Mouse (Mus musculus) forebrain, embryonic 10.5 days (tissue): ENCODE measurements at regions not wholly inside any gene's neighbourhood (a gene's known extent, or its start where the extent isn't known, plus 50 kb on each side); places are given as distances from the start of the nearest gene placed in this dataset.
A peak's percentile ranks its signal among the peaks of the same experiment; 100 is the strongest.

Experiments used
- DNase-seq: peaks from one replicate; pipeline ENCODE4 v3.0.0-alpha.2; 2017; ENCODE audit warnings: low spot score; ENCODE audit errors: extremely low spot score
- H3K27ac ChIP-seq: fragments of 300-500 bp; sonication (generic); 2 replicates; pipeline ENCODE4 v1.5.1; 2016; ENCODE audit warnings: mild to moderate bottlenecking
- H3K27me3 ChIP-seq: fragments of 300-500 bp; sonication (generic); 2 replicates; pipeline ENCODE4 v1.6.1; 2016; ENCODE audit warnings: mild to moderate bottlenecking; ENCODE audit not compliant: poor library complexity, severe bottlenecking
- H3K36me3 ChIP-seq: fragments of 300-500 bp; sonication (generic); replicated peaks from 2 replicates; pipeline ENCODE4 v1.6.1; 2016; ENCODE audit warnings: mild to moderate bottlenecking, moderate library complexity
- H3K4me1 ChIP-seq: fragments of 300-500 bp; sonication (generic); 2 replicates; pipeline ENCODE4 v1.6.1; 2016
- H3K4me3 ChIP-seq: fragments of 300-500 bp; sonication (generic); 2 replicates; pipeline ENCODE4 v1.5.1; 2016; ENCODE audit warnings: mild to moderate bottlenecking, moderate library complexity
- H3K9me3 ChIP-seq: fragments of 300-500 bp; sonication (generic); 2 replicates; pipeline ENCODE4 v1.6.1; 2016; ENCODE audit warnings: mild to moderate bottlenecking, moderate library complexity
- WGBS: fragments of 180-500 bp; shearing (Covaris S2); methylation state at CpG from one replicate; pipeline ENCODE4 v1.1.7; 2016; 5-methylcytosine and 5-hydroxymethylcytosine counted together

GRCm38 (mm10) chr3:10697698-10698452, 362.4 kb upstream of the Gm38303 start:
- no peak overlapping the region for H3K4me3 ChIP-seq
- no peaks in the 10 kb centered on the region for H3K27me3 ChIP-seq
- H3K4me1 ChIP-seq: peaks cover 8% of the 10 kb centered on the region; the same call in 1 of the 2 replicates
- WGBS: 80% methylated on average over 7 of the region's 7 CpGs
- H3K27ac ChIP-seq: no peak overlapping the region
- H3K9me3 ChIP-seq: no peaks in the 10 kb centered on the region
- no peaks in the 10 kb centered on the region for H3K36me3 ChIP-seq
- no peak for DNase-seq

- no peak overlapping the region for H3K4me3 ChIP-seq
- 63% methylated on average over 4 of the region's 4 CpGs for WGBS
These were observed 350.0 kb upstream of the Gm38303 start for GRCm38 (mm10) chr3:10685501-10685951.

DNA sequence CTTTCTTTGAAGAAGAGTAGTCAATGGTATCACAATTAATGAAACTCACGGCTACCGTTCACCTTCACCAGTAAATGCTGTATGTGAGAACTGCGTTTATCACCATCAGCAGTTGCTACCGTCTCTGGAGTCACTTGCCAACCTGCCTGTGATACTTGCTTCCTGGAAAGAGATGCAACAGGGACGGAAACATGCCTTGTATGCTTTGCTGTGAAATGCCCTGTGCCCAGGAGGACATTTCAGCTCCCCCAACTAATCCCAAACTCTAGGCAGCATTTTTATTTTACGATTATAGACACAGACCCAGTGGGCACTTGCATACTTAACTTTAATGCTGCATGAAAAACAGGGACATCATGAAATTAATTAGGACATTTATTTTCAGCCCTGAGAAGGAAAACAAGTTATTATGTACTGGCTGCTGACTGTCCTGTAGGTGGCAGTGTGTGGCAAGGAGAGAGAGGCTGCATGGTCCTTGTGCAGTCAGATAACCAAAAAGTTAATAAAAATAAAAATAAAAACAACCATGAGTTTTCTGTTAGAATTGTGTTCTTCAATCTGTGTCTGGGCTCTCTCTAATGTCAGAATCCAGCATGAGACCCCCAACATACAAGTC, 349.5 kb upstream of the Gm38303 start:
- Histone ChIP-seq H3K36me3 (no peaks in the 10 kb centered on the region), H3K4me1 (peaks cover 13% of the 10 kb centered on the region), H3K9me3 (no peaks in the 10 kb centered on the region), H3K27ac (no peak overlapping the region), H3K4me3 (no peak overlapping the region), H3K27me3 (no peaks in the 10 kb centered on the region)
- DNase-seq: peak; percentile 30
- WGBS: 70% methylated on average over 6 of the region's 6 CpGs

More at GRCm38 (mm10) chr3:10685501-10685951, 350.0 kb upstream of the Gm38303 start:
- Histone ChIP-seq H3K27ac (no peak overlapping the region), H3K36me3 (no peaks in the 10 kb centered on the region), H3K4me1 (peaks cover 13% of the 10 kb centered on the region), H3K27me3 (no peaks in the 10 kb centered on the region), H3K9me3 (no peaks in the 10 kb centered on the region)
- no peak for DNase-seq

GRCm38 (mm10) chr3:10681938-10682337, 346.5 kb upstream of the Gm38303 start:
- Histone ChIP-seq H3K9me3 (no peaks in the 10 kb centered on the region), H3K4me3 (no peak overlapping the region), H3K36me3 (no peaks in the 10 kb centered on the region), H3K27ac (no peak overlapping the region), H3K4me1 (peaks cover 13% of the 10 kb centered on the region), H3K27me3 (no peaks in the 10 kb centered on the region)
- no peak for DNase-seq

DNA sequence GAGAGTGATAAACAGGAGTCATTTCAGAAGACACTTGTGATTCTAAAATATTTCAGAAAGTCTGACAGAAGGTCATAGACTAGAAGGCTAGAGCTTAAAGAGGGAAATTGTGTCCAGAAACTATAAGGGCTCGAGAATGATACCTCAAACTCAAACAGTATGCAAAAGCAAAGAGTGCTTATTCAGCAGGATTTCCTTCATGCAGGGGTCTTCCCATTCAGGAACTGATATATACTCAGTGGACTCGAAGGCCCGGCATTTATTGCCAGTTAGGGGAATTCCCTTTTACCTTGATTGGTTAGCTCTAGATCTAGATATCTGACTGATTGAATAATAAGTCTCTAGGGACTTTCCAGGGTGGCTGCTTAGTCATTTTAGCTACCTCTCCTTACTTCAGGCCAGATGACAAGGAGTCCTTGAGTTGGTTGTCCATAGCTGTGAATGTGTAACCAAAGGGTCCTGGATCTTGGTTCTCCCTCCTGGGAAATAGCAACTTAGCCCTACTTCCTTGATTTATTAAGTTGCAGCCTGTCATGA, 312.6 kb upstream of the Gm38303 start:
- Histone ChIP-seq H3K36me3 (no peaks in the 10 kb centered on the region), H3K4me3 (no peak overlapping the region), H3K9me3 (no peaks in the 10 kb centered on the region), H3K27me3 (no peaks in the 10 kb centered on the region), H3K4me1 (no peaks in the 10 kb centered on the region), H3K27ac (no peak overlapping the region)
- 90% methylated on average over 3 of the region's 3 CpGs for WGBS
- no peak for DNase-seq
